Mouse (Mus musculus): ENCODE measurements at regions not wholly inside any gene's neighbourhood (a gene's known extent, or its start where the extent isn't known, plus 50 kb on each side); places are given as distances from the start of the nearest gene placed in this dataset.

DNA sequence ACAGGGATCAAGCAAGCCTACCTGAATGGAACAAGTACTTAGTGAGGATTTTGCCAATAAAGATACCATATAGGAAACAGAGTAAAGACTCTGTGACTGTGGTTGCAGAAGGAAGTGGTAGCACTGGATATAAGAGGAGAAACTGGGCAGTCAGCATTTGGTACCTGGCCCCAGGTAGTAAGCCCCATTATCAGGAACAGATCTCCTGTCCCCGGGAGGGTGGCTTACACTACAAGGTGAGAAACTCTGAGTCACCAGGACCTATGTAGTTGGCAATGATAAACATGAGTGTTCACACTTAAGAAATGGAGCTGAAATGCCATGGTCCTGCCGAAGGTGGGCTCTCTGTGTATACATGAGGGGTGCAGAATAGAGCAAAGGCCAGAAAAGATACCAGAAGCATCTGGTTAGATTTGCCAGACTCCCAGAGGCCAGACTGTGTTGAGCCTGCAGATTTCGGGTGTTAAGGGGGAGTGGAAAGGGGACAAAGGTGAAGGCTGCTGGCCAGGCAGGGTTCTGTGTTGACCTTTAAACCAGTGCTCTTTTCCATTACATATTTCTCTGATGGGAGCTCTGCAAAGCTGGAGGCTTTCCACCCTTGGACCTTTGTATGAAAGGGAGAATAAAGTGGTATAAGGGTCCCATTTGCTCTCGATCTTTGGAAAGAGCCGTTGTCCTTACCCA is 66.8 kb upstream of the Acsl1 start:
- 85% methylated on average over 5 of the region's 5 CpGs for WGBS
- Histone ChIP-seq H3K4me2 (replicated peaks; ENCODE audit: low read depth, low read length) (no peak overlapping the region), H3K27me3 (ENCODE audit: insufficient read depth, low read length) (no peaks in the 10 kb centered on the region), H3K4me1 (ENCODE audit: insufficient read depth, low read length) (no peaks in the 10 kb centered on the region), H3K9ac (replicated peaks; ENCODE audit: low read length) (no peak overlapping the region), H3K4me3 (ENCODE audit: low read length) (no peak overlapping the region), H3K27ac (ENCODE audit: low read length) (no peak overlapping the region), H3K9me3 (ENCODE audit: low read length) (no peaks in the 10 kb centered on the region), H3K36me3 (ENCODE audit: insufficient read depth, low read length) (no peaks in the 10 kb centered on the region)
- no peak for ATAC-seq (ENCODE audit: low FRiP score, low TSS enrichment)

DNA sequence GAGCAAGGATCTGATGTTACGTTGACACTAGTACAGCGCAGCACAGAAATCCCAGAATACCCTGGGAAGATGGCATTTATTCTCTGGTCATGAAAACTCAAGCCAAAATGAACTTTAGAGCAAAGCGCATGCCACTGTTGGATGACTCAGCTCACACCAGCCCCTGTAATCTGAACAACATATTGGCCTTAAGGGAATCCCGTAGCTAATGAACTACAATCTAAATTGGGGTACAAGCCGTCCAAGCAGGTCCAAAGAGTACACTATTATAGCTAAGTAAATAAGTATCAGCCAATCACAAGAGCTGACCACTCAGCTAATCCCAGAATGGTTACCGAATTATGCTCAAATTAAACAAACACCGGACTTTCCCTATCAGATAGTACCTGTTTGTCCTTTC is 62.0 kb upstream of the Acsl1 start:
- Histone ChIP-seq H3K9me3 (ENCODE audit: low read length) (no peaks in the 10 kb centered on the region), H3K4me1 (ENCODE audit: insufficient read depth, low read length) (no peaks in the 10 kb centered on the region), H3K36me3 (ENCODE audit: insufficient read depth, low read length) (no peaks in the 10 kb centered on the region), H3K4me2 (replicated peaks; ENCODE audit: low read depth, low read length) (no peak overlapping the region), H3K27me3 (ENCODE audit: insufficient read depth, low read length) (no peaks in the 10 kb centered on the region), H3K4me3 (ENCODE audit: low read length) (no peak overlapping the region), H3K27ac (ENCODE audit: low read length) (peak overlapping the region; percentile 57; the same call in 1 of the 2 replicates), H3K9ac (replicated peaks; ENCODE audit: low read length) (no peak overlapping the region)
- no peak for ATAC-seq (ENCODE audit: low FRiP score, low TSS enrichment)
- 93% methylated on average over 7 of the region's 7 CpGs for WGBS

GRCm38 (mm10) chr8:46409296-46409695 is 61.5 kb upstream of the Acsl1 start:
- H3K9ac ChIP-seq (replicated peaks; ENCODE audit: low read length): no peak overlapping the region
- H3K4me3 ChIP-seq (ENCODE audit: low read length): no peak overlapping the region
- no peak overlapping the region for H3K4me2 ChIP-seq (replicated peaks; ENCODE audit: low read depth, low read length)
- H3K36me3 ChIP-seq (ENCODE audit: insufficient read depth, low read length): no peaks in the 10 kb centered on the region
- H3K4me1 ChIP-seq (ENCODE audit: insufficient read depth, low read length): no peaks in the 10 kb centered on the region
- peak; percentile 86 for ATAC-seq (ENCODE audit: low FRiP score, low TSS enrichment)
- 7% methylated on average over 2 of the region's 2 CpGs for WGBS
- H3K9me3 ChIP-seq (ENCODE audit: low read length): no peaks in the 10 kb centered on the region
- H3K27me3 ChIP-seq (ENCODE audit: insufficient read depth, low read length): no peaks in the 10 kb centered on the region
- peak overlapping the region; percentile 57; the same call in 1 of the 2 replicates for H3K27ac ChIP-seq (ENCODE audit: low read length)

DNA sequence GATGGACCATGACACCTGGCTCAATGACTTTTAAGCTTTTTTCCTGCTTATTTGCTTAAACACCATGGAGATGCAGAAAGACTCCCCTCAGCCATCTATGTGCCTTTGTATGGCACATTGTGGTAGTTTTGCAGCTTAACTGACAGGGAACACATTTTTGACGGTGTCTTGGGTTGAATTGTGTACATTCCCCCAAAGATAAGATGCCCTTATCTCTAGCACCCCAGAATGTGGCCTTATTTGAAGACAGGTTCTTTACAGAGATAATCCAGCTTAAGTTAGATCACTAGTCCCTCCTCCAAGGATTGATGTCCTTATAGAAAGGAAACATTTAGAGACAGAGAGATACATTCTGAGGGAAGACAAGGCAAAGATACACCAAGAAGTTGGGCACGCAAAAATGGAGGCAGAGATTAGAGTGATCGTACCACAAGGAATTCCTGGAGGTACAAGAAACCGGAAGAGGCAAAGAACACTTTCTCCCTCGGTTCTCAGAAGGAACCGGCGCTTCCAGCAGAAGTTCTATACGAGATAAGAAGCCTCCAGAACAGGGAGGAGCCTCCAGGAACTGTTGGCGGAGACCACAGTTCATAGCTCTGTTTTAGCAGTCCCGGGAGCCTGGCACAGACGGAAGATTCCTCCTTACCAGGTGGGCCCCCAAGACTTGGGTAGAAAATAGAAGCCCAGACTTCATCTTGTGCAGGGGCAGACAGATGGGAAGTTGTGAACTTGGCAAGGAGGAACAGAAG is 58.8 kb upstream of the Acsl1 start:
- H3K27me3 ChIP-seq (ENCODE audit: insufficient read depth, low read length): no peaks in the 10 kb centered on the region
- no peak overlapping the region for H3K27ac ChIP-seq (ENCODE audit: low read length)
- H3K36me3 ChIP-seq (ENCODE audit: insufficient read depth, low read length): no peaks in the 10 kb centered on the region
- no peak overlapping the region for H3K4me2 ChIP-seq (replicated peaks; ENCODE audit: low read depth, low read length)
- WGBS: 90% methylated on average over 11 of the region's 11 CpGs
- H3K9me3 ChIP-seq (ENCODE audit: low read length): no peaks in the 10 kb centered on the region
- H3K9ac ChIP-seq (replicated peaks; ENCODE audit: low read length): no peak overlapping the region
- no peak for ATAC-seq (ENCODE audit: low FRiP score, low TSS enrichment)
- no peaks in the 10 kb centered on the region for H3K4me1 ChIP-seq (ENCODE audit: insufficient read depth, low read length)
- H3K4me3 ChIP-seq (ENCODE audit: low read length): no peak overlapping the region

DNA sequence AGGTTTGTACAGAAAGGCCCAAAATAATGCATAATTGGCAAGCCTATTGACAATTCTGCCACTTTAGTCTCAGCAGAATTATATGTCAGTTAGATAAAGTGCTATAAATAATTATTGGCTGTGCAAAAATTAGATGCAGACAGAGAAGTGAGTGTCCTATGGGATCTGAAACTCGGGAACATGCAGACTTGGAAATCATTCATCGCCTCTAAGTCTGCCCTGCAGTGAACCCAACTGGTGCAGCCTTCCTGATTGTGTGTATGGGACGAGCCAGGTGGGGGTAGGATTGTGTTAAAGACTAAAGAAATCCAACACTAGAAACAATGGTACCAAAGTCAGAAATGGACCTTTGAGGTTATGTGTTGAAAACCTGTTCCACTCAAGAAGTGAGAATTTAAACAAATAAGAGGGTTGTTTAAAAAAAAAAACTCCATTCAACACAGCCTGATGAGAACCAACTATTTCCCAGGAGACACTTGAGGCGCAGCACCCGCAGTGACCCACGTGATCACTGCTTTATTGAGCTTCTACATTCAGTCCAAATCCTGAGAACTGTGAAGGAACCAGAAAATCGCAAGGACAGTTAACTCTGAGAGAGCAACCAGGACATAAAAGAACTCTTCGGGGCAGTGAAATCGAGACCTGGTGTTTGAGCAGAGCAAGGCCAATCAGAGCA is 57.4 kb upstream of the Acsl1 start:
- H3K36me3 ChIP-seq (ENCODE audit: insufficient read depth, low read length): no peaks in the 10 kb centered on the region
- no peak overlapping the region for H3K27ac ChIP-seq (ENCODE audit: low read length)
- no peaks in the 10 kb centered on the region for H3K4me1 ChIP-seq (ENCODE audit: insufficient read depth, low read length)
- H3K4me2 ChIP-seq (replicated peaks; ENCODE audit: low read depth, low read length): no peak overlapping the region
- H3K27me3 ChIP-seq (ENCODE audit: insufficient read depth, low read length): no peaks in the 10 kb centered on the region
- ATAC-seq (ENCODE audit: low FRiP score, low TSS enrichment): no peak
- no peak overlapping the region for H3K4me3 ChIP-seq (ENCODE audit: low read length)
- 72% methylated on average over 9 of the region's 9 CpGs for WGBS
- no peaks in the 10 kb centered on the region for H3K9me3 ChIP-seq (ENCODE audit: low read length)
- H3K9ac ChIP-seq (replicated peaks; ENCODE audit: low read length): no peak overlapping the region

DNA sequence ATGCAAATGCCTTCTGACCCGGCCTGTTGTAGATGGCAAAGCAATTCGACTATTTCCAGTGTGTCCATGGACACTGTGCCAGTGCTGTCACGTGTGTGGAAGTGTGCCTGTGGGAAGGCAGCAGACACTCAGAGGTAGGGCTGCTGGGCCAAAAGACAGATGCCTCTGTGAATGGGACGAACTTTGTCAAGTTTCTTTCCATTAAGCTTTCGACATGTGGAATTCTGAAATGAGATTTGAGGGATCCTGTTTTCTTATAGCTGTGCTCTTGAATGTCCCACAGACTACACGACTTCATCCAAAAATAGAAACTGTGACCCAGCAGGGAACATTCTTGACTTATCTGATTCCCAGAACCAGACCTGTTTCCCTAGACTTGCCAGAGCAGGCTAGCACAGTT is 56.0 kb upstream of the Acsl1 start:
- no peak for ATAC-seq (ENCODE audit: low FRiP score, low TSS enrichment)
- Histone ChIP-seq H3K27me3 (ENCODE audit: insufficient read depth, low read length) (no peaks in the 10 kb centered on the region), H3K4me2 (replicated peaks; ENCODE audit: low read depth, low read length) (no peak overlapping the region), H3K27ac (ENCODE audit: low read length) (no peak overlapping the region), H3K4me3 (ENCODE audit: low read length) (no peak overlapping the region), H3K36me3 (ENCODE audit: insufficient read depth, low read length) (no peaks in the 10 kb centered on the region), H3K4me1 (ENCODE audit: insufficient read depth, low read length) (no peaks in the 10 kb centered on the region), H3K9ac (replicated peaks; ENCODE audit: low read length) (no peak overlapping the region), H3K9me3 (ENCODE audit: low read length) (no peaks in the 10 kb centered on the region)
- 77% methylated on average over 6 of the region's 6 CpGs for WGBS

DNA sequence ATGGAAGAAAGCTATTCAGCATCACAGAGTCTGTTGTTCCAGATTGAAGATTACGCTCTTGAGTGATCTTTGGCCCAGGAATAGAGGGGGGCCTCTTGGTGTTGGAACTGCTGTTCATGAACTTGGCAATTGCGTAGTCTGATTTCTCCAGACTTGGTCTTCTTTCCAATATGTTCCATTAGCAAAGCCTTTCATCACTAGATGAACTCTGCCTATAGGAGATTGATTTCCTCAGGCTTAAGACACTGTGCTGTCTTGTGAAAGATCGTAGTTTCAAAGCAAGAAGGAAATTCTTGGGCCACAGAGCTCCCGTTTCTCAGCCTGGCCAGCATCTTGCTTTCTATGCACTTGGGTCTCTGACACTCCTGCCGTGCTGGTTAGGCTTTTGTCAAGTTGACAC is 51.4 kb upstream of the Acsl1 start:
- Histone ChIP-seq H3K9ac (replicated peaks; ENCODE audit: low read length) (no peak overlapping the region), H3K4me3 (ENCODE audit: low read length) (no peak overlapping the region), H3K4me2 (replicated peaks; ENCODE audit: low read depth, low read length) (no peak overlapping the region), H3K27ac (ENCODE audit: low read length) (no peak overlapping the region), H3K36me3 (ENCODE audit: insufficient read depth, low read length) (no peaks in the 10 kb centered on the region), H3K27me3 (ENCODE audit: insufficient read depth, low read length) (no peaks in the 10 kb centered on the region), H3K9me3 (ENCODE audit: low read length) (no peaks in the 10 kb centered on the region), H3K4me1 (ENCODE audit: insufficient read depth, low read length) (no peaks in the 10 kb centered on the region)
- no peak for ATAC-seq (ENCODE audit: low FRiP score, low TSS enrichment)
- WGBS: 79% methylated on average over 5 of the region's 5 CpGs

GRCm38 (mm10) chr8:46420476-46420875 is 50.4 kb upstream of the Acsl1 start:
- no peaks in the 10 kb centered on the region for H3K36me3 ChIP-seq (ENCODE audit: insufficient read depth, low read length)
- no peak for ATAC-seq (ENCODE audit: low FRiP score, low TSS enrichment)
- no peak overlapping the region for H3K9ac ChIP-seq (replicated peaks; ENCODE audit: low read length)
- no peak overlapping the region for H3K4me3 ChIP-seq (ENCODE audit: low read length)
- no peaks in the 10 kb centered on the region for H3K9me3 ChIP-seq (ENCODE audit: low read length)
- no peaks in the 10 kb centered on the region for H3K27me3 ChIP-seq (ENCODE audit: insufficient read depth, low read length)
- no peak overlapping the region for H3K4me2 ChIP-seq (replicated peaks; ENCODE audit: low read depth, low read length)
- H3K4me1 ChIP-seq (ENCODE audit: insufficient read depth, low read length): no peaks in the 10 kb centered on the region
- H3K27ac ChIP-seq (ENCODE audit: low read length): no peak overlapping the region
- WGBS: 93% methylated on average over 8 of the region's 8 CpGs

Measured in kidney, embryonic 16.5 days (tissue).